Mouse (Mus musculus) CD8-positive naive resting alpha-beta T cell, adult 57 days (primary cell): Measurements from ENCODE around the gene Gm14288. TPM values are rescaled to one million over a fixed set of nuclear protein-coding genes. Genes with fewer than 3 reads are reported as not detected.

ENCODE experiments used
- total RNA-seq: library from RNA; stranded (reverse); gene quantifications from one replicate; pipeline ENCODE4 v1.2.4, GENCODE M21; 2023

The Gm14288 gene
- not detected for total RNA-seq

GRCm38 (mm10) chr2:175800993-175801392, at the start of gene Gm14288:
Gm14288 (minus strand) TSS chr2:175801093.

GRCm38 (mm10) chr2:175741237-175741636, 59.7 kb downstream of the Gm14288 start, which contains the start of gene Gm2007:
Gm2007 (plus strand) TSS chr2:175741537.

Other genes starting within 250 kb of the Gm14288 start
- 7.7 TPM for gene Gm11007, start 157.1 kb downstream of the Gm14288 start, total RNA-seq
- not detected for gene Zfp969, start 97.4 kb downstream of the Gm14288 start, total RNA-seq
- gene Gm2007, start 59.6 kb downstream of the Gm14288 start, total RNA-seq: 7.7 TPM
- gene Gm6710, start 68.1 kb upstream of the Gm14288 start, total RNA-seq: 3.2 TPM
- gene Zfp966, start 130.0 kb upstream of the Gm14288 start, total RNA-seq: 3.4 TPM
- 1.3 TPM for gene Gm2026, start 164.2 kb upstream of the Gm14288 start, total RNA-seq